Mouse (Mus musculus) monocyte, adult 5-6 weeks (primary cell): ENCODE results near the gene Nme2. TPM values are rescaled to one million over a fixed set of nuclear protein-coding genes. Genes with fewer than 3 reads are reported as not detected.
"Not testable (repeated sequence)": the region's sequence is repeated elsewhere in the genome, so short reads cannot be mapped to it uniquely, and the experiment has no call there.

ENCODE experiments used
- ATAC-seq: fragments of 153-309, 156-312 bp; replicated peaks from 2 replicates; pipeline ENCODE4 v1.8.0; 2017; ENCODE audit warnings: mild to moderate bottlenecking; ENCODE audit not compliant: low TSS enrichment, insufficient number of reproducible peaks, severe bottlenecking, poor library complexity, low FRiP score
- total RNA-seq: library from RNA; stranded (forward); fragments of 200-1000, 200-491, 200-594 nt; gene quantifications from 3 replicates; pipeline ENCODE4 v1.2.3, GENCODE M21; 2017

The Nme2 gene
- total RNA-seq, 1 experiment from 2014 or later: 145 TPM

DNA sequence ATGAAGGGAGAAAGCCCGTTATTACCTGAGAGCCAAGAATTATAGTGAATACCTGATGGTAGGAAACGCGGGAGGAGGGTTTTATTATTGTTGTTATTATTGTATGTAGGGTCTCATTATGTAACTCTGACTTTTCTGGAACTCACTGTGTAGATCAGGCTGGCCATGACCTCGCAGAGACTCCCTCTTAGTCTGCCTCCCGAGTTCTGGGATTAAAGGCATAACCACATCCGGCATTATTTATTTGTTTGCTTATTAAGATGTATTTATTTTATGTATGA, 12.7 kb upstream of the Nme2 start:
- ATAC-seq: no peak

DNA sequence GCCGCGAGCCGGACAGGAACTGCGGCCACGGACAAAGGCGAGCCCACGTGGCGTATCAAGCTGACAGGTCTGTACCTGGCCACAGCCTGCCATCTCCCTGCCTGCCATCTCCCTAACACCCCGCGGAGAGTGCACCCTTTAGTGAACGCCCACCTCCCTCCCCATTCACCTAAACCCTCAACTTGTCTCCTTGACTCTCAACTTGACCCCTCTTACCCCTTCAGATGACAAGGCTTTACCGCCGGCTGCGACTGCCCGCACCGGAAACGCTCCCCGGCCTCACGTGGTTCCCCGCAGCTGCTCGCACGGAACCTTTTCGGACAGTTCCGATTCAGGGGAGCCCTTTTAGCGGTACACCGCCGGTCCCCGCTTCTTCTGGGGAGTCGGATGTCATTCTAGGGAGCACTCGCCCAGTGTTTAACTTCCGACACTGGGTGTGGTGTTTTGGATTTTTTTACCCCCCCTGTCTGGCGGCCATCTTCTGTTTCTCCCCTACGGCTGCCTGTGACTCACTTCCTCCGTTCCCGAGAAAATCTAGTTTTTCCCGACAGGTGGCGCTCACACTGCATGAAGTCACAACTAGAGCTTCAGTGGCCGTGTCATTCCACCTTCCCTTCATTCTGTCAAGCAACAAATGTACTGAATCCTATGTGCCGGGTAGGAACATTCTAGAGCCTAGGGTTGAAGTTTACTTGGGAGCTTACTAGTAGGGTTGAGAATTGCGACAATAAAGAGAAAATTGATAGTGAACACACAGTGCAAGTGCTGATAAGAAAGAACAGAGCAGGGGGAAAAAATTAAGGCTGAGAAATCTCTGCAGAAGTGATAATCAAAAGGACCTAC, 12.2 kb upstream of the Nme2 start, which contains the start of the genes Gm20390 and Nme1:
Gene Gm20390 (minus strand): TSS at position 289 of the 843 bp plus-strand sequence.
Gene Nme1 (minus strand): TSS at position 517 of the 843 bp plus-strand sequence.
- peak; percentile 96 for ATAC-seq

GRCm38 (mm10) chr11:93967381-93967780, 11.3 kb upstream of the Nme2 start:
- ATAC-seq: no peak

DNA sequence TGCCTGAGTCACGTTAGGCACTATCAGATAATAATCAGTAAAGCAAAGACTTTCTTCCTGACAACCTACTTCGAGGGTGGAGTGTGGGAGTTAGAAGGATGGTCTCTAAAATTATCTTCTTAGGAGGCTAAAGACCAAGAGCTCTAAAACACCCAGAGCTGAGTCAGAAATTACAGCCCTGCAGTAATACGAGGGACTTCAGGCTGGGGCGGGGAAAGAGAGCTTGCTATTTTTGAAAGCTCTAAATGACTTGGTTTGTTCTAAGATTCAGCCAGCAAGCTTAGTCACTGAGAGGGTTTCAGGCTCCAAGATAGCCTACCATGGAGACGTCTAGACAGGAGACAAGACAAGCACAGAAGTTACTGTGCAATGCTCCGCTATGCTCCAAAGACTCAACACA, 9.3 kb upstream of the Nme2 start:
- ATAC-seq: no peak

DNA sequence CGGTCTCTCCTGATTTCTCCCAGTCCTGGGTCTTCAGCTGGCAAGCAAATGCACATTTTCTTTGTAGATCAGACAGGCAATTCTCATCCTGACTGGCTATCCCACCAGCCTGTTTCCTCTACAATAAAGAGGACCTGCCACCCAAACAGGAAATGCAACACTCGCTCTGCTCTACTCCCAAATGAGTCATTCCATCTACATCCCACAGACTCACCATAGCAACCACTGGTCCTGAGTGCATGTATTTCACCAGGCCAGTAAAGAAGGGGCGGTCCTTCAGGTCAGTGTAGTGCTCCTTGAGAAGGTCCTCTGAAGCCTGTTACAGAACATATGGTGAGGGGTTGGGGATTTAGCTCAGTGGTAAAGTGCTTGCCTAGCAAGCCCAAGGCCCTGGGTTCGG, 7.0 kb upstream of the Nme2 start:
- peak; percentile 64 for ATAC-seq

GRCm38 (mm10) chr11:93961482-93961881, 5.4 kb upstream of the Nme2 start:
- ATAC-seq: no peak

DNA sequence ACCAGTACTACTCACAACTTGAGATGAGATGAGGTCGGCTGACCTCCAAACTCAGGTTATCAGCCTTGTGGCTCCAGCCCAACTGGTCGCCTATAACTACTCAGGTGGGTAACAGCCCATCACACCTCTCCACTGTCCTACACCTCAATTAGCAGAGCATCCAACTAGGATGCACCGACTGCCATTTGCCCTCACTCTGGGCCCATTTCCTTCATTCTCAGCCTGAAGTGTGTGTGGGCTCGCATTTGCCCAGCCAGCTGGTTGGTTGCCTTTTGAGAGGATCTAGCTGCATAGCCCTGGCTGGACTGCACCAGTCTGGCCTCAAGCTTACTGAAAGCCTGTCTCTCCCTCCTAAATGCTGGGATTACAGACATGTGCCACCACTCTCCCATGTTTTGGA, 1.7 kb upstream of the Nme2 start:
- ATAC-seq: no peak

DNA sequence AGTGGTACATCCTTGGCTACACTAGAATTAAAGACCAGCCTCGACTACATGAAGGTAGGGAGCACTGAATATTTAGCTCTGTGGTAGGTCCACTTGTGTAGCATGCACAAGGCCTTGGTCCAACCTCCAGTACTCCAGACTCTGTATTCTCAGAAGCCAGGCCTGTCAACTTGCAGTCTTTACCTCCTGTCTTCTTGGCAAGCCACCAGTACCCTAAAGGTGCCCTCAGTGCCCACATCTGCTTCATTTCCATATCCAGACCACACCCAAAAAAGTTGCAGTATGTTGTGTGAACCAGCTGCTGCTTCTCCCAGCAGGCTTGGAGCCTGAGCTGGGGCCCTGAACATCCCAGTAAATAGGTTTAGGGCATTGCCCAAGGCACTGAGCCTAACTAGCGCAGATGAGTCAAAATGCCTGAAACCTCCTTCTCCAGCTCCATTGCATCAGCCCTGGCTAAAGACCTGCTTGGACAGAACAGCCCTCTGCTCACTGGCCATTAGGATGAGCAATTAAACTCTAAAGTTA, 1.0 kb upstream of the Nme2 start:
- ATAC-seq: no peak

GRCm38 (mm10) chr11:93955256-93956150, 556 bp downstream of the Nme2 start:
- peak; percentile 94 for ATAC-seq

DNA sequence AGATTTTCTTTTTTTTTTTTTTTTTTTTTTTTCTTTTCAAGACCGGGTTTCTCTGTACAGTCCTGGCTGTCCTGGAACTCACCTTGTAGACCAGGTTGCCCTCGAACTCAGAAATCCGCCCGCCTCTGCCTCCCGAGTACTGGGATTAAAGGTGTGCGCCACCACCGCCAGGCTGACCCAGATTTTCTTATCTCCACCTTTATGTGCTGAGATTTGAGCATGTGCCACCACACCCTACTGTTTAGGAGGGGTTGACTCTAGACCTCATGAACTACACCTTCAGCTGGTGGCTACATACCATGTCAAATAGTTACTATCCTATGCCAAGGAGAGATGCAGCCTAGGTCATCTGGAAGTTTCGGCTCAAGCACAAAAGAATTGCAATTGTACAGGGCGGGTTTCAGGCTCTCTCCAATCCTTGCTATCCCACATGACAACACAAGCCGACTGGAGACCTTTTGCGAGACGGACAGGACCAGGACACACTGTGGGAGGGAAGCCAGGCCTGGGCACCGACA, 1.3 kb downstream of the Nme2 start:
- no peak for ATAC-seq

GRCm38 (mm10) chr11:93952376-93952775, 3.7 kb downstream of the Nme2 start:
- ATAC-seq: no peak

DNA sequence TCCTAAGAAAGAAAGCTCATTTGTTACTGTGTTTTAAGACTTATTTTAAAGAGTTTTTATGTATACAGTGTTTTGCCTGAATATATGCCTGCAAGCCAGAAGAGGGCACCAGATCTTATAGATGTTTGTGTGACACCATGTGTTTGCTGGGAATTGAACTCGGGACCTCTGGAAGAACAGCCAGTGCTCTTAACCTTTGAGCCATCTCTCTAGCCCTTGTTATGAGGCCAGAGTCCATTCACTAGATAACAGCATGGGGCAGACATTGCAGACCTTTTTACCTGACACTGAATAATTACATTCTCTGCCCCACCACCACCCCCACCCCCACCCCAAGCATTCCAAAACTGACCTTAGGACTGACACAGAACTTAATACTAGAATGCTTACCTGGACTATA, 6.0 kb downstream of the Nme2 start:
- no peak for ATAC-seq

DNA sequence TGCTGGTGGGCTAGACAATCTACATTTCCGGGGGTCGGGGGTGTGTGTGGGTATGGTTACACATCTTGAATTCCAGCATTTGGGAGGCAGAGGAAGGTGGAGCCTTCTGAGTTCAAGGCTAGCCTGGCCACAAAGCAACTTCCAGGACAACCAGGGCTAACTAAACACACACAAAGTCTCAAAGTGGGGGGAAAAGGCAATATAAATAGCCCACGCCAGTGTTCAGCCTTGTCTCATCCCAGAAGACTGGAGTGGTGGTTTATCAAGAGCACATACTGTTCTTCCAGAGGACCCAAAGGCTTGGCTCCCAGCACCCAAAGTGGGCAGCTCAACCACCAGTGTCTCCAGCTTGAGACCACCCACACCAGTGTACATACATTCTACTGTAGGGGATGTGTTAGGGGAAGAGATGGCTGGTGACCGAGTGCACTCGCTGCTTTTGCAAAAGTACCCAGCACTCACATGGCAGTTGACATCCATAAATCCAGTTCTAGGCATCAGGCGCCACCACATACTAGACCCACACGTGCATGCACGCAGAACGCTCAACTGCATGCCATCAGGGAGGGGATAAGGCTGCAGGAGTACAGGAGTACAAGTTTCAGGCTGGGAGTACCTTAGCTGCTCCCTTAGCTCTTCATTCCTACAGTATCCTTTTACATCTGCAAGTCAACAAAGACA, 7.0 kb downstream of the Nme2 start:
- ATAC-seq: no peak

- no peak for ATAC-seq
Observed at GRCm38 (mm10) chr11:93944986-93945385, 11.1 kb downstream of the Nme2 start.

DNA sequence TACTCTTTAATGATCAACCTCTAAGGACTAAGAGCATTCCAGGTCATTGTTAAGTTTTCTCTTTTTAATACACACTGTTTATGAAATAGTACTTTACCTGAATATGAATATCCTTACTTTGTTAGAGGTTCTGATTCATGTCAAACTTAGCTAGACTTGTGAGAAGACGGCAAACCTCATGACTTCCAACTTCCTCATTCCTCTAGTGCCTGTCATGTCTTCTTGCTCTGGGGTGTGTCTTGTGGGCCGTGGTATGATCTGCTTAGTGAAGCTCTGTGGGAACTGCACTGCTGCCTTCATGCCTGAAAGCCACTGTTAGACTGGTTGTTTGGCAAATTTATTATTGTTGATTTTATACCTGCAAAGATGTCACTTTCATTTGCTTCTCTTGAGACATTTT, 15.2 kb downstream of the Nme2 start:
- 0 out of 2 replicates have a peak, but pooled peaks have one; percentile 70 for ATAC-seq

- no peak for ATAC-seq
Observed at GRCm38 (mm10) chr11:93929106-93929505, 27.0 kb downstream of the Nme2 start.

DNA sequence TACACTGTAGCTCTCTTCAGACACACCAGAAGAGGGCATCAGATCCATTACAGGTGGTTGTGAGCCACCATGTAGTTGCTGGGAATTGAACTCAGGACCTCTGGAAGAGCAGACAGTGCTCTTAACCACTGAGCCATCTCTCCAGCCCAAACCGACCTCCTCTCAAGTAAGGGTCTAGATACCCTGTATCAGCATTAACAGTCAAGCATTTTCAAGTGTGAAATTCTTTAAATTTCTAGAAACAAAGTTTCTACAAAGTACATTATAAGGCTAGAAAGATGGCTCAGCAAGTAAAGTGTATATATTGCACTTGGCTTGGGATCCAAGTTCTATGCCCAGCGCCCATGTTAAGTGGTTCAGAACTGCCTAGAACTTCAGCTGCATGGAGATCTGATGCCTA, 41.0 kb downstream of the Nme2 start:
- ATAC-seq: not testable (repeated sequence)

GRCm38 (mm10) chr11:93911603-93912002, 44.5 kb downstream of the Nme2 start:
- no peak for ATAC-seq

DNA sequence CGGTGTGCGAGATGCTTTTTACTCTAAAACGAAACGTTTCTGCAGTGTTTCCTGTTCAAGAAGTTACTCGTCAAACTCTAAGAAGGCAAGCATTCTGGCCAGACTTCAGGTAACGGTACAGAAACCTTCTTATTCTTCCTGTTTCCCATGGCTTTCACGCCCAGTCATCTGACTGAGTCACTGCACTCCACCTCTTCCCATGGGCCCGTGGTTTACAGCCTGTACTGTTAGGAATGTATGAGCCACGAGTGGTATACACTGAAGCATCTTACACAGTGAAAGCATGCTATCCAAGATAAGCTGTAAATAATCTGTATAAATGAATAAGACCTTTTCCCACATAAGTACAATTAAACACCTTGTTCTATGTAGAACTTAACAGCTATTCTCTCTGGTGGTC, 47.2 kb downstream of the Nme2 start:
- ATAC-seq: no peak
